Mouse (Mus musculus): ENCODE data around the gene Ndrg3.
"Not testable (repeated sequence)": the region's sequence is repeated elsewhere in the genome, so short reads cannot be mapped to it uniquely, and the experiment has no call there.

Gene Ndrg3

GRCm38 (mm10) chr2:156901883-156902282 lies 90.0 kb downstream of the Ndrg3 start:
- DNase-seq (ENCODE audit: low spot score), result no peak

- DNase-seq (ENCODE audit: low spot score), result no peak
Measured at GRCm38 (mm10) chr2:156901344-156901743, 90.5 kb downstream of the Ndrg3 start.

- DNase-seq (ENCODE audit: low spot score), result no peak
Measured at GRCm38 (mm10) chr2:156899184-156899583, 92.7 kb downstream of the Ndrg3 start.

- DNase-seq (ENCODE audit: low spot score), result no peak
Measured at GRCm38 (mm10) chr2:156898374-156898773, 93.5 kb downstream of the Ndrg3 start.

GRCm38 (mm10) chr2:156897034-156897433 lies 94.8 kb downstream of the Ndrg3 start:
- DNase-seq (ENCODE audit: low spot score), result no peak

GRCm38 (mm10) chr2:156896384-156896914 lies 95.4 kb downstream of the Ndrg3 start:
- no peak for DNase-seq (ENCODE audit: low spot score)

- no peak for DNase-seq (ENCODE audit: low spot score)
Measured at GRCm38 (mm10) chr2:156894496-156895265, 97.2 kb downstream of the Ndrg3 start.

GRCm38 (mm10) chr2:156892821-156893220 lies 99.0 kb downstream of the Ndrg3 start:
- DNase-seq (ENCODE audit: low spot score), result no peak

- peak; percentile 63 for DNase-seq (ENCODE audit: low spot score)
Measured at GRCm38 (mm10) chr2:156892240-156892639, 99.6 kb downstream of the Ndrg3 start.

- DNase-seq (ENCODE audit: low spot score), result no peak
Measured at GRCm38 (mm10) chr2:156888490-156888889, 103.4 kb downstream of the Ndrg3 start.

- no peak for DNase-seq (ENCODE audit: low spot score)
Measured at GRCm38 (mm10) chr2:156887017-156887416, 104.8 kb downstream of the Ndrg3 start, which contains the start of gene Sla2. Sla2 (minus strand) TSS chr2:156887192.

- DNase-seq (ENCODE audit: low spot score), result no peak
Measured at GRCm38 (mm10) chr2:156886084-156886631, 105.7 kb downstream of the Ndrg3 start.

GRCm38 (mm10) chr2:156885666-156886065 lies 106.2 kb downstream of the Ndrg3 start:
- not testable (repeated sequence) for DNase-seq (ENCODE audit: low spot score)

GRCm38 (mm10) chr2:156884396-156885211 lies 107.3 kb downstream of the Ndrg3 start:
- no peak for DNase-seq (ENCODE audit: low spot score)

GRCm38 (mm10) chr2:156882431-156883001 lies 109.3 kb downstream of the Ndrg3 start:
- peak; percentile 10 for DNase-seq (ENCODE audit: low spot score)

- no peak for DNase-seq (ENCODE audit: low spot score)
Measured at GRCm38 (mm10) chr2:156879541-156879940, 112.3 kb downstream of the Ndrg3 start.

GRCm38 (mm10) chr2:156877726-156878125 lies 114.1 kb downstream of the Ndrg3 start:
- no peak for DNase-seq (ENCODE audit: low spot score)

All from embryo, embryonic 10.5 days (tissue).